Mouse (Mus musculus): ENCODE measurements around the gene Nipsnap3a.

DNA sequence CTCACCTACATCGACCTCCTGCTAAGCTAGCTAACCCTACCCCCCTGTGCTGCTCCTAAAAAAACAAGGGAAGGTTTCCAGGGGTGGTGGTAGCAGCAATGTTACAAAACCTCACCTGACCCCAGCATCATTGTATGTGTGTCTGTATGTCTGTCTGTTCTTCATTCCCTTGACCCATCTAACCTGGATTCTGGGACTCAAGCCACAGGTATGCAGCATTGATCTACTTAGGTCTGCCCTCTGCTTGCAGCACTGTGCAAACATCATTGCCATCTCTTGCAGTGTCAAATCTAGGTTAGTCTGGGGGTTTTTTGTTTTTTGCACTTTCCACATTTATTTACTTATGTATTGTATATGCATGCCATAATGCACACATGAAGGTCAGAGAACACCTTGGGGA lies 29.3 kb downstream of the Nipsnap3a start:
- TF ChIP-seq CTCF (IDR thresholded peaks at IDR 0.05; ENCODE audit: insufficient read depth, low read length) (no peak), POLR2A (IDR thresholded peaks at IDR 0.05; ENCODE audit: borderline replicate concordance, extremely low read depth, low read depth, low read length) (no peak)

Measured in lung, adult 2 months (tissue).